Mouse (Mus musculus): Measurements from ENCODE around the gene Nit1. TPM values are rescaled to one million over a fixed set of nuclear protein-coding genes. Genes with fewer than 3 reads are reported as not detected.

The Nit1 gene
- polyA plus RNA-seq (2016; fragmentation: Nextera tagmentation; extraction: Ambion mirVana) = 33.6 and 36.8 TPM in 2 replicates

DNA sequence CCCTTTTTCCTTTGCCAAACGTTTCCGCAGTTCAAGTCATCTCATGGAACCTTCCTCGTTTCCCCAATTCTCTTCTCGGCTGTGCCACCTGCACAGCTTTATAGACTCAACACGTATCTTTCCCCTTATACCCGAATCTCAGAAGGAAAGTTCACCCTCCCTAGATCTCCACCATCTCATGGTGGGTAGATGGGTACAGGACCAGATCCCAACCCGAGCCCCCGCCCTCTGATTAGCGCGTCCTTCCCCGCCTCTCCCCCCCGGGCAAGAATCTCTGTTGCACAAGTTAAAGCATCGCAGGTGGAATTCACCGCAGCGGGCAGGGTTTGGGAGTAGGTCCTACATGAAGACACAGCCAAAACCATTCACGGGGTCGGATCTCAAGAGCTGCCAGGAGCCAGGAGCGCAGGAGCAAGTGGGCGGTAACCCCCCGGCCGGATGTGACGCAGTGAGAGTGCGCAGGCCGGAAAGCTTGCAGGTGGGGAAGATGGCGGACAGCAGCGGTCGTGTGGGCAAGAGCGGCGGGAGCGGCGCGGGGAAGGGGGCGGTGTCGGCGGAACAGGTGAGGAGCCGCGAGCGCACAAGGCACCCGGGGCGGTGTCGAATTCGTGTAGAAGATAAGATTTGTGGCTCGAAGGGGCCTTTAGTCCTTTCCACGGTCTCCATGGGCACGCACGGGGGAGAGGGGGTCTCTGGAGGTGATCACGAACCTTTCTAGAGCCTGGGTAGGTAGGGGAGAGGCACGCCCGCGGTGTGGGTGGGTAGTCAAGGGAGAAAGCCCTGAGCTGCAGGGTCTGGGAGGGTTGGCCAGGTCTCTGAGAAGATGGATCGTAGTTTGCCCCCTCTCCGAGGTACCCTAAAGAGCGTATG is at the start of gene Nit1, which contains the start of gene Pfdn2:
Gene Nit1, minus strand, starts transcription at position 422 of the 870 bp plus-strand sequence.
Gene Pfdn2, plus strand, starts transcription at position 446 of the 870 bp plus-strand sequence.
- Histone ChIP-seq H3K4me3 (peak within 1 kb of the TSS; percentile 99), H3K4me1 (peaks cover 29% of the 10 kb centered on the region), H3K36me3 (replicated peaks) (peaks cover 53% of the 10 kb centered on the region), H3K9me3 (peaks cover 5% of the 10 kb centered on the region; the same call in 1 of the 2 replicates), H3K27me3 (replicated peaks; ENCODE audit: low read depth, poor library complexity, severe bottlenecking) (no peaks in the 10 kb centered on the region), H3K27ac (replicated peaks) (peak within 1 kb of the TSS; percentile 89)
- peak; percentile 97 for DNase-seq (ENCODE audit: low spot score)
- 1% methylated on average over 53 of the region's 53 CpGs for WGBS

DNA sequence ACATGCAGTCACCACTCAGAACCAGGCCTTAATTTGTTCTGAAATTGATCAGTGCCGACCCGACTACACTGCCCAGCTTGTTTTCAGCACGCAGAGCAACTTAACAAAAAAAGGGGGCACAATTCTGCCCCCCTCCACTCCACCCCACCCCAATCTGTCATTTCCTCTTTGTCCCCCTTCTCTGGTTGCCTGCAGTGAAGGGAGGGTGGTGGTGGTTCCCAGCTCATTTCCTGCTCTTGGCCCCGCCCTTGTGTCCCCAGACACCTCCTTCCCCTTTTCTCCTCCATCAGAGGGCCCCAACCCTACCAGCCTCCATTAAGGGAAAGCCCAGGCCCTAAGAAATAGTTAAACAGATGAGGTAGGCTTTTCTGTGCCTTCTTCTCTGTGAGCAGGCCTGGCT is 44.7 kb upstream of the Nit1 start:
- H3K4me3 ChIP-seq = no peak overlapping the region
- WGBS = 71% methylated on average over 4 of the region's 4 CpGs
- H3K36me3 ChIP-seq (replicated peaks) = no peaks in the 10 kb centered on the region
- H3K27me3 ChIP-seq (replicated peaks; ENCODE audit: low read depth, poor library complexity, severe bottlenecking) = no peaks in the 10 kb centered on the region
- DNase-seq (ENCODE audit: low spot score) = no peak
- no peak overlapping the region for H3K27ac ChIP-seq (replicated peaks)
- peaks cover 26% of the 10 kb centered on the region for H3K4me1 ChIP-seq
- H3K9me3 ChIP-seq = no peaks in the 10 kb centered on the region

DNA sequence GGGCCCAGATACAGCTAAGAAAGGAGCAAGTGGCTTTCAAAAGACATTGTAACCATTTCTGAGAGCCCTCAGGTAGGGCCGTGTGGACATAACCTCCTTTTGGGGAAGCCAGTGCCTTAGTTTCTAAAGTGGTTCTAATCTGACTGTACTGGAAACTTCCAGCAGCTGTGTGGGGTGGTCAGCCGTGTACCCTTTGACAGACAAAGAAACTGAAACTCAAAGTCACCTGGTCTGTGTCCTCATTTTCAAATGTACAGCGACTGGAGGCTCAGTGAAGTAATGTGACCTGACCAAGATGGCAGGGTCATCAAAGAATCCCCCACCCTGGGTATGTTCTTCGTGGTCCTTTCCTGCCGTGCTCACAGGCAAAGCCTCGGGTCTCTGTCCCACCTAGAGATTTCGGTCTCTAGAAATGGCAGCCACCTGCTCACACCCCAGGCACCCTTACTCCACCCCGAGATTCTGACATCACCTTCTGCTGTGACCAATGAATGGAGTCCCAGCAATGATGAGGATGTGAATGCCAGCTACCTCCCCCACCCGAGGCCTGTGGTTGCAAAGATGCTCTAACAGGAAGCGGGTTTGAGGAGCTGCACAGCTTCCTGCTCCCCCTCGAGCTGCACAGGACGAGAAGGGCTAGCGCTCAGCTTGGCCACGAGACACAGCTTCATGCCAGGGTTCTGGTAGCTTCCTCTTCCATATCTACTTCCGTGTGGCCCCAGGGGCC is 43.1 kb upstream of the Nit1 start, which contains the start of gene Arhgap30:
Gene Arhgap30, plus strand, starts transcription at position 579 of the 727 bp plus-strand sequence.
- Histone ChIP-seq H3K27ac (replicated peaks) (no peak within 1 kb of the TSS), H3K4me3 (no peak within 1 kb of the TSS), H3K36me3 (replicated peaks) (no peaks in the 10 kb centered on the region), H3K27me3 (replicated peaks; ENCODE audit: low read depth, poor library complexity, severe bottlenecking) (peaks cover 4% of the 10 kb centered on the region; the same call in 1 of the 2 replicates), H3K9me3 (no peaks in the 10 kb centered on the region), H3K4me1 (peaks cover 30% of the 10 kb centered on the region)
- 81% methylated on average over 15 of the region's 15 CpGs for WGBS
- no peak for DNase-seq (ENCODE audit: low spot score)

DNA sequence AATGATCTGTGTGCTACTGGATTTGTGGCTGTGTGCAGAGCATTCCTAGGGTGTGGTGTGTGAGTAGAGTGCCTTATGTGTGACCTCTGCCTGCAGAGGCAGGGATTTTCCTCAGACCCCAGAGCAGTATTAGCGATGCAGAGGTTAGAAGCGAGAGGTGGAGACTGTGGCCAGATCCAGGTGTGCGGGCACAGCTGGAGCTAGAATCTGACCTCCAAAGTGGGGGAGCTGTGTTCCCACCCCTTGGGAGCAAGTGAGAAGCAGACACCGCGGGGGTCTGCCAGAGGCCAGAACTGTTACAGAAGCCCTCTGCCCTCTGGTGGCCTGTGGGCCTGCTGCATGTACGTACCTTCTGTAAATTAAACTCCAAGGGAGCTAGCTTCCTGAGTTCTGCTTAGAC is 41.7 kb upstream of the Nit1 start:
- H3K36me3 ChIP-seq (replicated peaks) = no peaks in the 10 kb centered on the region
- WGBS = 16% methylated on average over 6 of the region's 6 CpGs
- peak; percentile 62 for DNase-seq (ENCODE audit: low spot score)

DNA sequence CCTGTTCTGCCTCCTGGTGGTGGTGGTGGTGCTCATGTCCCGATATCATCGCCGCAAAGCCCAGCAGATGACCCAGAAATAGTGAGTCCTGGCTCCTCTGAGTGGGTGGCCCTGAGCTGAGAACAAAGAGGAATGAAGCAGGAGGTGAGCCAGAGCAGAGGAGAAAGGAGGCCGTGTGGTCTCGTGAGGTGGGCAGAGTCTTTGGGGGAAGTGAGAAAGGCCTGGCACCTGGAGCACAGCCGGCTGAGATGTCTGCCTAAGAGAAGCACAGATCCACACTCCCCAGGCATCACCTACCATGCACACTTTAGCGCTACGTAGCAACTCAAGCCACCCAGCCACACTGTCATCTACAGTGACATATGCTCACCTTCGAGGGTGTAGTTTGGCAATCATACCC is 39.7 kb upstream of the Nit1 start:
- peaks cover 34% of the 10 kb centered on the region for H3K27me3 ChIP-seq (replicated peaks; ENCODE audit: low read depth, poor library complexity, severe bottlenecking)
- no peak overlapping the region for H3K27ac ChIP-seq (replicated peaks)
- peaks cover 31% of the 10 kb centered on the region for H3K4me1 ChIP-seq
- WGBS = 71% methylated on average over 9 of the region's 9 CpGs
- no peaks in the 10 kb centered on the region for H3K9me3 ChIP-seq
- no peak for DNase-seq (ENCODE audit: low spot score)
- H3K36me3 ChIP-seq (replicated peaks) = no peaks in the 10 kb centered on the region
- no peak overlapping the region for H3K4me3 ChIP-seq

More for the DNA sequence above, 41.7 kb upstream of the Nit1 start:
- H3K4me3 ChIP-seq = 0 out of 2 replicates have a peak overlapping the region, but pooled peaks have one; percentile 3
- H3K4me1 ChIP-seq = peaks cover 30% of the 10 kb centered on the region
- no peaks in the 10 kb centered on the region for H3K9me3 ChIP-seq
- H3K27me3 ChIP-seq (replicated peaks; ENCODE audit: low read depth, poor library complexity, severe bottlenecking) = peaks cover 15% of the 10 kb centered on the region
- H3K27ac ChIP-seq (replicated peaks) = no peak overlapping the region; the same call in 1 of the 2 replicates

DNA sequence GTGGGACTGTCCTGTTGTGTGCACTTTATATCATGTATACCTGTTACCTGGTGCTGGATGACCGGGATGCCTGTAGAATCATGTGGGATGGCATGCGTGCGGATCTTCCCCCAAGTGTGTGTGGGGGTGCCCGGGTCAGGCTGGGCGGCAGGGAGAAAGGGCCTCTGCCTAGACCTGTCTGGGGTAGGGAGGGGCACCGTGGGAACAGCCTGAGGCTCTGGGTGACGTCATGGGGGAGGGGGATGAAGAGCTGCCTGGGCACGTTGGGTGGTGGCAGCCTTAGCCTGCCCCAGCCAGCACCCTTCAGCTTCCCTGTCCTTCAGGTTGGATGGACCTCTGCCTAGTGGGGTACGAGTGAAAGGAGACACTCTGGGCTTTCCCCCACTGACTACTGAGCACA is 38.9 kb upstream of the Nit1 start:
- H3K4me3 ChIP-seq = no peak overlapping the region
- H3K4me1 ChIP-seq = peaks cover 33% of the 10 kb centered on the region
- H3K27ac ChIP-seq (replicated peaks) = no peak overlapping the region
- DNase-seq (ENCODE audit: low spot score) = peak; percentile 39
- 66% methylated on average over 9 of the region's 9 CpGs for WGBS
- H3K36me3 ChIP-seq (replicated peaks) = no peaks in the 10 kb centered on the region
- peaks cover 42% of the 10 kb centered on the region for H3K27me3 ChIP-seq (replicated peaks; ENCODE audit: low read depth, poor library complexity, severe bottlenecking)
- no peaks in the 10 kb centered on the region for H3K9me3 ChIP-seq

DNA sequence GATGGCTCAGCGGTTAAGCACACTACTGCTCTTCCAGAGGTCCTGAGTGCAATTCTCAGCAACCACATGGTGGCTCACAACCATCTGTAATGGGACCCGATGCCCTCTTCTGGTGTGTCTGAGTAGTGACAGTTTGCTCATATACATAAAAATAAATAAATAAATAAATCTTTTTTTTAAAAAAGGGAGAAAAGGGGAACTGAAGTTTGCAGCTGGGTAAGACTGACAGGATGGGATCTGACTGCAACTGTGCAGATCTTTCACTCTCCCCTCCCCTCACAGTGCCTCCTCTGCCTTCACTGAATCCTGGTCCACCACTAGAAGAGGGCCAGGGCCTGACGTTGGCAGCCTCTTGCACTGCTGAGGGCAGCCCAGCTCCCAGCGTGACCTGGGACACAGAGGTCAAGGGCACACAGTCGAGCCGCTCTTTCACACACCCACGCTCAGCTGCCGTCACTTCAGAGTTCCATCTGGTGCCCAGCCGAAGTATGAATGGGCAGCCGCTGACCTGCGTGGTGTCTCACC is 36.7 kb upstream of the Nit1 start:
- Histone ChIP-seq H3K4me3 (no peak overlapping the region), H3K4me1 (peaks cover 26% of the 10 kb centered on the region), H3K27ac (replicated peaks) (no peak overlapping the region), H3K27me3 (replicated peaks; ENCODE audit: low read depth, poor library complexity, severe bottlenecking) (peaks cover 51% of the 10 kb centered on the region), H3K36me3 (replicated peaks) (no peaks in the 10 kb centered on the region), H3K9me3 (no peaks in the 10 kb centered on the region)
- DNase-seq (ENCODE audit: low spot score) = no peak
- 82% methylated on average over 11 of the region's 11 CpGs for WGBS

DNA sequence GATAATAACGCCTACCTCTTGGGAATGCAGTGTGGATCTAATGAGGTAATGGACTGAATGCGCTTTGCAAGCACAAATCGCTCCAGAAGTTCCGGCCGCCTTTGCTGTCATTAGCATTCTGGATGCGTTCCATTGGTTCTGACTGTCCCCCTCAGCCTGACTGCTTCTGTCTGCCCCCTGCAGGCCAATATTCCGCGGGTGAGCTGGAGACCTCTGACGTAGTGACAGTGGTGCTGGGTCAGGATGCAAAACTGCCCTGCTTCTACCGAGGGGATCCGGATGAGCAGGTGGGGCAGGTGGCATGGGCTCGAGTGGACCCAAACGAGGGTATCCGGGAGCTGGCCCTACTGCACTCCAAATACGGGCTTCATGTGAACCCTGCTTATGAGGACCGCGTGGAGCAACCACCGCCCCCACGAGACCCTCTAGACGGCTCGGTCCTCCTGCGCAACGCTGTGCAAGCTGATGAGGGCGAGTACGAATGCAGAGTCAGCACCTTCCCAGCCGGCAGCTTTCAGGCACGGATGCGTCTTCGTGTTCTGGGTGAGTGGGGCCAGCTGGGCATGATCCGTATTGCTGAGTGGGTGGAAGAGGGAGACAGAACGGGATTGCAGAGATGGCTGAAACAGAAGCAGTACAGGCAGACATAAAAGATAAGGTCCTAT is 34.6 kb upstream of the Nit1 start:
- WGBS = 8% methylated on average over 31 of the region's 31 CpGs
- peak overlapping the region; percentile 45 for H3K4me3 ChIP-seq

DNA sequence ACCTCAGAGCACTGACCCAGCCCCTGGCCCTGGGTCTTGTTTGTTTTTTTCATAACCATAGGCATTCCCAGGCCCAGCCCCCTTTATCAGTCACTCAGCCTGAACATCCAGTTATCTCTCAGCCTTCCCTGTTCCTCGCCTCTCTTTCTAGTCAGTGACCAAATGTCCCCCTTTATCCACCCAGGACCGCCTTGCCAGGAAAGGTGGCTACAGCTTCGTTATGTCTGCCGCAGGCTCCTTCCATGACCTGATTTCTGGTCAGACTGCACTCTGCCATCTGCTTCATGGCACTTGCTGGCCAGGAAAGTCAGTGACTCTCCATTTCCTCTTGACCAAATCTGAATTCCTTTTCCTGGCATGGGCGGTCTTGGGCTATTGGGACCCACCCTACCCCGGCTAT is 32.9 kb upstream of the Nit1 start:
- no peak overlapping the region for H3K27ac ChIP-seq (replicated peaks)
- DNase-seq (ENCODE audit: low spot score) = no peak
- H3K27me3 ChIP-seq (replicated peaks; ENCODE audit: low read depth, poor library complexity, severe bottlenecking) = peaks cover 44% of the 10 kb centered on the region
- 90% methylated on average over 6 of the region's 6 CpGs for WGBS
- H3K9me3 ChIP-seq = no peaks in the 10 kb centered on the region
- H3K36me3 ChIP-seq (replicated peaks) = no peaks in the 10 kb centered on the region
- H3K4me1 ChIP-seq = peaks cover 41% of the 10 kb centered on the region
- H3K4me3 ChIP-seq = no peak overlapping the region

More for the DNA sequence above, 34.6 kb upstream of the Nit1 start:
- peak; percentile 80 for DNase-seq (ENCODE audit: low spot score)
- no peaks in the 10 kb centered on the region for H3K9me3 ChIP-seq
- H3K36me3 ChIP-seq (replicated peaks) = no peaks in the 10 kb centered on the region
- 0 out of 2 replicates have a peak overlapping the region, but pooled peaks have one; percentile 40 for H3K27ac ChIP-seq (replicated peaks)
- peaks cover 51% of the 10 kb centered on the region for H3K27me3 ChIP-seq (replicated peaks; ENCODE audit: low read depth, poor library complexity, severe bottlenecking)
- peaks cover 28% of the 10 kb centered on the region for H3K4me1 ChIP-seq

DNA sequence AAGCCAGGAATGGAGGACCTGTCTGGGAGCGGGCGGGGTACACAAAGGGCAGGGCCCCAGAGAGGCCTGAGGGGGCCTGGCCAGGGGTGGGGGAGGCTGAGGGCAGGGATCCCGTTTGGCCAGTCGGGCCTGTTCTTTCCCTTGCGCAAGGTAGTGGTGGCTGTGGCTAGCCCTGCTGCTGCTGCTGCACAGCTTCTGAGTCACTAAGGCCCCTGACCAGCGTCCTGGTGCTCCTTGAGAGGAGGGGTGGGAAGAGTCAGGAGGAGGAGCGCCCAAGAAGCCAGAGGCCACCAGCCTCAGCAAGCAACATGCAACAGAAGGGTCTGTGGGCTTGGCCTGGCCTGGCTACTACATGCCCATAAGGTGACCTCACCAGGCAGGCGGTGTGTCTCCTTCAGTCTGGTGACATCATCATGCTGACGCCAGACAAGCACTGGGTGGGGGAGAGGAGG is 30.2 kb upstream of the Nit1 start:
- no peaks in the 10 kb centered on the region for H3K9me3 ChIP-seq
- peak overlapping the region; percentile 8; the same call in 1 of the 2 replicates for H3K4me3 ChIP-seq
- peaks cover 35% of the 10 kb centered on the region for H3K27me3 ChIP-seq (replicated peaks; ENCODE audit: low read depth, poor library complexity, severe bottlenecking)
- H3K27ac ChIP-seq (replicated peaks) = 0 out of 2 replicates have a peak overlapping the region, but pooled peaks have one; percentile 44
- no peaks in the 10 kb centered on the region for H3K36me3 ChIP-seq (replicated peaks)
- H3K4me1 ChIP-seq = peaks cover 48% of the 10 kb centered on the region
- DNase-seq (ENCODE audit: low spot score) = peak; percentile 47
- 37% methylated on average over 9 of the region's 9 CpGs for WGBS

DNA sequence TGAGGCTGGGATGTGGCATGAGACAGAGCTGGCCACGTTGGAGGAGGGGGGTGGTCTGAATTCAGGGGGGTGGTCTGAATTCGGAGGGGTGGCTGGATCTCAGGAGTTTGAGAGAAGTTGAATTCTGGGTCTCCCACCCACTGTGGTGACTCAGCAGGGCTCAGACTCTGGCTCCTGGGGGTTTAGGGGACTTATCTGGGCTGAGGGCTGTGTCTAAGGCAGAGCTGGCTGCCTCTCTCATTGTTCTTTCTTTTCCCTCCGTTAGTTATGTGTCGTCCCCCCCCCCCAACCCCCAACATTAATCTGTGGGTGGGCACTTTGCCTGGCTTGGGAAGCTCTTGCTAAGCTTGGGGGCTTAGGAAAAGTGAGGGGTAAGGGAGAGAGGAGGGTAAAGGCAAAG is 28.5 kb upstream of the Nit1 start:
- Histone ChIP-seq H3K36me3 (replicated peaks) (no peaks in the 10 kb centered on the region), H3K4me1 (peaks cover 45% of the 10 kb centered on the region), H3K9me3 (no peaks in the 10 kb centered on the region), H3K4me3 (no peak overlapping the region), H3K27me3 (replicated peaks; ENCODE audit: low read depth, poor library complexity, severe bottlenecking) (peaks cover 24% of the 10 kb centered on the region), H3K27ac (replicated peaks) (peak overlapping the region; percentile 75)
- DNase-seq (ENCODE audit: low spot score) = peak; percentile 21
- WGBS = 2% methylated on average over 4 of the region's 4 CpGs

DNA sequence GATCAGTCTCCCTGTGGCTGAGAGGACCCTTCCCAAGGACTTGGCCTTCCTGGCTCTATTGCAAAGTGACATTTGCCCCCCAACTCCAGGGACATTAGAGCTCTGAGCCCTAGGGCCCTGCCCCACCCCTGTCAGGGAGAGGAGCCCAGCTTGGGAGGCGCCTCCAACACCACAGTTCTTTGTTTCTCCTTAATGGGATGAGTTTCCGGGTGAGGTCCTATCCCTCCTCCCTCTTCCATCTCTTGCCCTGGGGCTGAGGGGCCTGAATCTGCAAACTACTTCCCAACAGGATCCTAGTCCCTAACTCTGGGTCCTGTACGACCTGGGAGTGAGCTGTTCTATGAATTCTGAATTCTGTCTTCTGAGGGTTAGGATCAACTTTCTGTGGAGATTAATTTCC is 27.4 kb upstream of the Nit1 start:
- Histone ChIP-seq H3K27me3 (replicated peaks; ENCODE audit: low read depth, poor library complexity, severe bottlenecking) (peaks cover 18% of the 10 kb centered on the region), H3K36me3 (replicated peaks) (no peaks in the 10 kb centered on the region), H3K27ac (replicated peaks) (no peak overlapping the region), H3K4me3 (0 out of 2 replicates have a peak overlapping the region, but pooled peaks have one; percentile 11), H3K9me3 (no peaks in the 10 kb centered on the region), H3K4me1 (peaks cover 45% of the 10 kb centered on the region)
- DNase-seq (ENCODE audit: low spot score) = no peak
- WGBS = 21% methylated on average over 3 of the region's 3 CpGs
